Mouse (Mus musculus) cortical plate, adult 2 months (tissue): Measurements from ENCODE around the gene Enah. TPM values are rescaled to one million over a fixed set of nuclear protein-coding genes. Genes with fewer than 3 reads are reported as not detected.
A peak's percentile ranks its signal among the peaks of the same experiment; 100 is the strongest.

Experiments used
- H3K27ac ChIP-seq: fragments of 200-500 bp; 2 replicates; pipeline ENCODE4 v1.5.1; 2012; ENCODE audit warnings: low read length, control low read depth, inconsistent platforms; ENCODE audit not compliant: insufficient read depth
- H3K4me1 ChIP-seq: fragments of 200-500 bp; 2 replicates; pipeline ENCODE4 v1.6.1; 2011; ENCODE audit warnings: low read length; ENCODE audit not compliant: control insufficient read depth, insufficient read depth
- H3K4me3 ChIP-seq: fragments of 200-500 bp; 2 replicates; pipeline ENCODE4 v1.5.1; 2011; ENCODE audit warnings: mild to moderate bottlenecking, low read length, control low read depth; ENCODE audit not compliant: insufficient read depth
- CTCF ChIP-seq: fragments of 200-500 bp; IDR thresholded peaks from 2 replicates; pipeline ENCODE4 v1.5.1; 2011; ENCODE audit warnings: mild to moderate bottlenecking, control low read depth, low read length; ENCODE audit not compliant: insufficient read depth; ENCODE audit errors: extremely low read depth
- POLR2A ChIP-seq: fragments of 200-500 bp; IDR thresholded peaks from 2 replicates; pipeline ENCODE4 v1.6.1; 2011; ENCODE audit warnings: mild to moderate bottlenecking, low read length, control low read depth; ENCODE audit not compliant: insufficient read depth; ENCODE audit errors: extremely low read depth
- polyA plus RNA-seq: library from polyadenylated mRNA; depleted of rRNA; stranded (reverse); fragments of >200 nt; gene quantifications from 2 replicates; pipeline ENCODE4 v1.2.3, GENCODE M21; 2012; rRNA removed

Gene Enah
- polyA plus RNA-seq, 1 experiment: 52.6 TPM

DNA sequence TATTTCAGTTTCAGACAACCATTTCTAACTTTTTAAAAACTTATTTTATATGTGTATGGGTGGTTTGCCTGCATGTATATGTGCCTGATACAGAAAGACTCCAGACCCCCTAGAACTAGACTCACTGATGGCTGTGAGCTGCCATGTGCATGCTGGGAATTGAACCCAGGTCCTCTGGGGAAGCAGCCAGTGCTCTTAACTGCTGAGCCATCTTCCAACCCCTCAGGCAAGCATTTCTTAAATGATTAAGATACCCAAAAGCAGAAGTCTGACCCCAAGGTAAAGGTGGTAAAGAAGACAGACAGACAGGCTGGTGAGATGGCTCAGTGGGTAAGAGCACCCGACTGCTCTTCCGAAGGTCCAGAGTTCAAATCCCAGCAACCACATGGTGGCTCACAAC, 165.0 kb downstream of the Enah start:
- no peak overlapping the region for H3K4me3 ChIP-seq
- H3K4me1 ChIP-seq: 0 out of 2 replicates have a peak, but pooled peaks cover 1% of the 10 kb centered on the region
- H3K27ac ChIP-seq: no peak overlapping the region
- TF ChIP-seq POLR2A: no peak
- no peak for TF ChIP-seq CTCF

DNA sequence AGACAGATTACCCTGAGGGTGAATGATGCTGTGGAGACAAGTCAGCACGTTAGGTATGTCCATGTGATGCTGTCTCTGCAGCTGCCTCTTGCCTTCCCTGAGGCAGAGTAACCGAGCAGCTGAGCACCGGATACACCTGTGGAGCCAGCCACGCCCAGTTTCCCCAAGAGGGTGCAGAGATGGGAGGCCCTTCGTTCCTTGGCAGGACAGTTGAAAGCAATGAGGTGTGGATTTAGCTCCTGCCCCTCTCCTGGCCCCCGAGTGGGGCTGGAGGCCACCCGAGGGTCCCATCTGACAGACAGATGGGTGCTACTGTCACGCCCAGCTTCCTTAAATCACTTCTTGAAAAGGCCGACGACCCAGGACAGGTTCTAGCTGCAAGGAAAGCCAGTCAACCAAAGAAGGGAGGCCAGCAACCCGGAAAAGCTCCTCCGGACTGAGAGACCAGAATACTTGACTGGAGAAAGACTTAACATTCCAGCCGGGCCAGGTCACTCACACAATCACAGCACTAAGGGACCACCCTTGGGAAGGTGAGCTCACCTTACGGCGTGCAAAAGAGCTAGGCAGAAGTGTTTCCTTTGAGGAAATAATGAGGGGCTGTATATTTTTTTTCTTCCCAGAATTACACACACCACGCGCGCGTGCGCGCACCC, 166.6 kb downstream of the Enah start:
- no peak overlapping the region for H3K4me3 ChIP-seq
- no peak for TF ChIP-seq POLR2A
- 0 out of 2 replicates have a peak, but pooled peaks cover 1% of the 10 kb centered on the region for H3K4me1 ChIP-seq
- H3K27ac ChIP-seq: no peak overlapping the region

DNA sequence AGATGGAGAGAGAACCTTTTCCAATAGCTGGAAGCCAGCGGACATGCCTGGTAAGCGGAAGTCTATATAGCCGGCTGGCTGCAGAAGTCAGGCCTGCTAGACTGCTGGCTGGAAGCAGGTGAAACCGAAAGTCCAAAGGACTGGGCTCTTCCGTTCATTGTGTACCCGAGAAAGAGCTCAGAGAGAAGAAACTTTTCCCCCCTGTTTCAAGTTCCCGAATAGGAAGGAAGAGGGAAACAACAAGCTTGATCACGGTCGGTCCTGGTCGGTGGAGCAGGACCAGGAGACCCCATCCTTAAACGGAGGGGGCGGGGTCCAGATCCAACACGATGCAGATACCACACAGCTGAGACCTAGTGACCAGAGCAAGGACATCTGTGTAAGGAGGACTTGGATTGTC, 167.3 kb downstream of the Enah start:
- Histone ChIP-seq H3K4me3 (peak overlapping the region; percentile 17; the same call in 1 of the 2 replicates), H3K27ac (no peak overlapping the region), H3K4me1 (0 out of 2 replicates have a peak, but pooled peaks cover 1% of the 10 kb centered on the region)
- TF ChIP-seq CTCF (no peak), POLR2A (no peak)

DNA sequence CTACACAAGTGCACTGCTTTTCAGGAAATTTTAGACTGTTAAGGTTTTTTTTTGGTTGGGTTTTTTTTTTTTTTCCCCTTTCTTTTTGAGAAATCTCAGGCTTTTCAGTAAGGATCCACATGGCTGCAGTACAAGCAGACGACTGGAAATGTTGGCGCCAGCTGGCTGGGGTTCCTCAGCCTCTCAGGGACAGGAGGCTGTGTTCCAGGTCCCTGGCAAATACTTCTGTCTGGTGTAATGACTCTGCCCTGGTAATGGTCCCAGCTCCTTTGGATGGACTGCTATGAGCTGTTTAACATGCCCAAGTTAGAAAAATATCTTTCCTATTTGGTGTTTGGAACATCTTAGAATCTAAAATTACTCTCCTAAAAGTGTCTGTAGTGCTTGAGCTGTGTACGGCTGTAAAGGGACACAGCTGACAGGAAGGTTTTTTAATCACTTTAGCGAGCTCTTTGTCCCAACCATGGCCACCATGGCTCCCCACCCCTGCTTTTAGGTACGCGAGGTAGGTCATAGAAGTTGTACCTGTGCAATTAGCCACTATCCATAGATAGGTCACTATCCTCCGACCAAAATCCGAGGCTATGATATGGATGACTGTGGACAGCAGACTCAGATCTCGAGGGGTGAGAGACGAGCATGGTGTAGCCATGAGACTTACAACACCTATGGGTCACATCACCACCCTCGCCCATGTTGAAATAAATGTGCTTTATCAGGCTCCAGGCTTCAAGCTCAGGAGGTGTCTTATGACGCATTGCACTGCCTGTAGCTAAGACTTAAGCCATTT, 168.1 kb downstream of the Enah start:
- no peak overlapping the region for H3K27ac ChIP-seq
- no peak for TF ChIP-seq POLR2A
- TF ChIP-seq CTCF: no peak
- H3K4me3 ChIP-seq: no peak overlapping the region
- 0 out of 2 replicates have a peak, but pooled peaks cover 1% of the 10 kb centered on the region for H3K4me1 ChIP-seq

DNA sequence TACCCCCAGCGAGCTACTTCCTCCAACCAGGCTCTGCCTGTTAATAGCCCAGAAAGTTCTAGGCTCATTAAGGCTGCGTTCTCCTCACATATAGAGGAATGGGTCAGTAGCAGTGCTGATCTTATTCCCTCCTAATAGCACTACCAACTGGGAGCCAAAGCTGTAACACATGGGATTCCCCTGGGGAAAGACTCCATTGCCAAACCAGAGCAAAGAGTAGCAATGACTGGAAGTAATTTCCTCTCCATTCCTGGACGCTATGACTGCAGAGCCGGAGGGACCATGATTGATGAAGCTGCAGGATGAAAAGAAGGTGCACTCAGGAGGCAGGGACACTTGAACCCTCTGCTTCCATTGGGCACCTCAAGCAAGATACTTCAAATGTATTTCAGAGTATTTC, 169.3 kb downstream of the Enah start:
- Histone ChIP-seq H3K27ac (no peak overlapping the region), H3K4me1 (0 out of 2 replicates have a peak, but pooled peaks cover 1% of the 10 kb centered on the region), H3K4me3 (no peak overlapping the region)
- TF ChIP-seq CTCF (no peak), POLR2A (no peak)

DNA sequence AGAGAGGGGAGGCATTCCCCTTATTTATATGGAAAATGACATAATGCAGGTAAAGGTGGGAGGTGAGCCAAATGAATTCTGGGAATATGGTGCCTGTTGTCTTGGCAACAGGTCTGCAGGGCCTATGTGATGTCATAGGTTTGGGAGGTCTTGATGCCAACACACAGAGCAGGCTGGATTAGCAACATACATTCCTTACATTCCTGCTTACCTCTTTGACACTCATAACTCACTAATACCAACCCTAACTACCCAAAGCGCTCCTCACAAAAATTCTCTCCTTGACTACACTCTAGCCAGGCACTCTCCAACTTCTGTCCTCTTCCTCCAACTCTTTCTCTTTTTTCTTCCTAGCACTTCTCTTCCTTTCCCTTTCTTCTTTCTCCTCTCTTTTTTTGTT, 171.6 kb downstream of the Enah start:
- Histone ChIP-seq H3K4me1 (0 out of 2 replicates have a peak, but pooled peaks cover 1% of the 10 kb centered on the region), H3K4me3 (no peak overlapping the region), H3K27ac (no peak overlapping the region)
- TF ChIP-seq POLR2A: no peak
- no peak for TF ChIP-seq CTCF

GRCm38 (mm10) chr1:181847396-181847795, 172.4 kb downstream of the Enah start:
- TF ChIP-seq CTCF (no peak), POLR2A (no peak)
- H3K4me1 ChIP-seq: 0 out of 2 replicates have a peak, but pooled peaks cover 1% of the 10 kb centered on the region

More at GRCm38 (mm10) chr1:181847396-181847795, 172.4 kb downstream of the Enah start:
- Histone ChIP-seq H3K4me3 (no peak overlapping the region), H3K27ac (no peak overlapping the region)

Other genes starting within 250 kb of the Enah start
- gene Lbr, start 176.9 kb downstream of the Enah start, polyA plus RNA-seq: 12.6 and 12.7 TPM in 2 replicates
- 112 and 115 TPM in 2 replicates for gene Srp9, start 104.7 kb upstream of the Enah start, polyA plus RNA-seq
- not detected in 2 replicates for gene Vmn1r1, start 144.5 kb upstream of the Enah start, polyA plus RNA-seq